Mouse (Mus musculus) layer of hippocampus, postnatal 14 days (tissue): Measurements from ENCODE around the gene Psmd7. TPM values are rescaled to one million over a fixed set of nuclear protein-coding genes. Genes with fewer than 3 reads are reported as not detected.
"Not testable (repeated sequence)": the region's sequence is repeated elsewhere in the genome, so short reads cannot be mapped to it uniquely, and the experiment has no call there.

Experiments used
- DNase-seq, 2 experiments: peaks; one replicate each; pipeline ENCODE4 v3.0.0; 2021 to 2022; ENCODE audit warnings: low spot score in 2 of 2, mixed read lengths in 1 of 2
- long read RNA-seq, 2 experiments: library from polyadenylated mRNA; stranded (forward); transcript quantifications; one replicate each; pipeline ENCODE4 v2.0.0; 2021
- total RNA-seq, 2 experiments: library from RNA; stranded (reverse); gene quantifications; 2 replicates each; pipeline ENCODE4 v1.2.3; 2021

Psmd7 gene
- total RNA-seq, result 100 to 1,000 TPM; 107 TPM
- long read RNA-seq, experiment 1, transcript Psmd7-201 (7 exons, 1,581 nt), result major isoform, 200 of 209 reads
- long read RNA-seq, experiment 1, partial matches to known transcripts, result 2 of 209 reads
- long read RNA-seq, experiment 1, other reads (novel, unspliced or antisense), result 4 of 209 reads
- long read RNA-seq, experiment 2, transcript Psmd7-201 (7 exons, 1,581 nt), result major isoform, 263 of 271 reads
- long read RNA-seq, experiment 2, partial matches to known transcripts, result 1 of 271 reads
- long read RNA-seq, experiment 2, other reads (novel, unspliced or antisense), result 7 of 271 reads

DNA sequence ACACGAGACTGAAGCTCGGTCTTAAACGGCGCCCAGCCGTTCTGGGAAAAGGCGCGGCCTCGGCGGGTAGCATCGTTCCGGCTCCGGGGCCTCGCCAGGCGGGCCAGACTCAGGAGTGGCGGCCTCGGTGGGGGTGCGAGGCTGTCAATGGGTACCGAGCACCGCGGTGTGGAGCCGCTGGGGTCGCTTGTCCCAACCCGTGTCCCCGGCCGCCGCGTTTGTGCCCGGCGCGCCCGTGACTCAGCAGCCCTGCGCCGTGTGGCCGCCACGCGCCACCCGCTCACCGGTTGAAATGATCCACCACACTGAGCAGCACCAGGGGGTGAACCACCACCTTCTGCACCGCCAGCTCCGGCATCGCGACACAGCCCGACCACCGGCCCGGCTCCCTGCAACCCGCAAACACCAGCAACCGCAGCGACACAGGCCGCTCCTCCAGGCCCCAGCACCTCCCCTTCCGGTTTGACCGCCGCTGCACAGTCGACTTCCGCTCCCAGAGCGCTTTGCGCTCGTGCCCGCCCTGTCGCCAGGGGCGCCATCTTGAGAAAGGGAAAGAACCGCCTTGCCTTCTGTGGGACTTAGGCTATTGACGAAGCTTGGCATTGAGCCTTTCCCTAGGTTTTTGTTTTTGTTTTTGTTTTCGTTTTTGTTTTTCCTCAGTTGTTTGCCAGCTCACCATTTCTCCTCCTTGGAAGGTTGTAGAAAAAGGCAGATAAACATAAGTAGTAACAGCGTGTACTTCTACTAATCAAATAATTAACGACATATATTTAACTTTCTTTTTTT, at the start of gene Psmd7:
Gene Psmd7, minus strand, starts transcription at position 470 of the 786 bp plus-strand sequence.
- peak; percentile 90 to 95 for DNase-seq

DNA sequence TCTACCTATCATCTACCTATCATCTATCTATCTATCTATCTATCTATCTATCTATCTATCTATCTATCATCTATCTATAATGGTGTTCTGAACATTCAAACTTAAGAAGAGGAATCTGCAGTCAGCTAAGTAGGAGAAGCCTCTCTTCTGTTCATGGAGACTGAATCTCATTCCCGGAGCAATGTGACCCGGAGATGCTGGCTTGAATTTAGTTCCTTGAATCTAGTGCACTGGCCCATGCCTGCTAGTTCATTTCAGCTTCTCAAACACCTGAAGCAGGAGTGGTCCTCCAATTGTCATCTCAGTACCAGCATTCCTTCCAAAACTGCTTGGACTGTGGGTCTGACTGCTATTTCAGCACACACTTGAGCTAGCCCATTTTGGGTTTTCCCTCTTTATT, 45.5 kb upstream of the Psmd7 start:
- DNase-seq, result no peak

DNA sequence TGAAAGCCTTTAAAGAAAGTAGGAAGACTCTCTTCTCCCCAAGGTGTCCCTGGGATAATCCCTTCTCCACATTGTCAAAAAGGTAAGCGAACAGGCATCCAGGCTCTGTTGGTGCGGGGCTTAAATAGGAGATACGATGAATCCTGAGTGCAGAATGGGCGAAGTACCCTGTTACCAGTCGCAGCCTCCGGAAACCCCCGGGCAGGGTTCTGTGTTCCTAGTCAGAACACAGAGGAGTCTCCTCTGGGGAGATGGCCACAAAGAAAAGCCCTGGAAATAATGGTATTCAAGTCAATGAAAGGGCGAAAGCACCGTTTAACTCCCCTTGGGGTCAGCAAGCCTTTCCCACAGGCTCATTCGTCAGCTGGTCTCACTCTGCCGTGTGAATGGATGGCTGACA, 41.4 kb upstream of the Psmd7 start:
- DNase-seq, result no peak

DNA sequence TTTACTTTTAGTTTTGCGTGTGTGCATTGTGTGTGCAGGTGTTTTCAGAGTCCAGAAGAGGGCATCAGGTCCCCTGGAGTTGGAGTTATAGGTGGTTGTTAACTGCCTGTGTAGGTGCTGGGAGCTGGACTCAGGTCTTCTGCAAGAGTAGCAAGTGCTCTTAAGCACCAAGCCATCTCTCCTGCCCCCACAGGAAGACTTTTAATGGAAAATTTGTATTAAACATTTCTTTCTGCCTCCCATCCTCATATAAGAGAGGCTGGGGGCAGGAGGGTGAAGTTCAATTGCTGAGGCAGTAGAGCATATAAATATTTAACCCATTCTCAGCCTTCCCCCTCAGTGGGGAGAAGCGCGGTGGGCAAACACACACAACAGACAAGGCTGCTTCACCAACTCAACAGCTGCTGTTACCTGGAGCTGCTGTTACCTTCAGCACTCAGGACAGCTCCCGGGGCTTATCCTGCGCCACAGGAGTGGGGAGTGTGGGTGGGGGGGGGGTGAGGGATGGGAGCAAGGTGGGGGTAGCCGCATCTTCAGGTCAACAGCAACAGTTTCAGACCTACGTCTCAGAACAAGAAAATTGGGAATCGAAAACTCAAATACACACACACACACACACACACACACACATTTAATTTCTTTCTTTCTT, 40.4 kb upstream of the Psmd7 start:
- DNase-seq, result no peak

DNA sequence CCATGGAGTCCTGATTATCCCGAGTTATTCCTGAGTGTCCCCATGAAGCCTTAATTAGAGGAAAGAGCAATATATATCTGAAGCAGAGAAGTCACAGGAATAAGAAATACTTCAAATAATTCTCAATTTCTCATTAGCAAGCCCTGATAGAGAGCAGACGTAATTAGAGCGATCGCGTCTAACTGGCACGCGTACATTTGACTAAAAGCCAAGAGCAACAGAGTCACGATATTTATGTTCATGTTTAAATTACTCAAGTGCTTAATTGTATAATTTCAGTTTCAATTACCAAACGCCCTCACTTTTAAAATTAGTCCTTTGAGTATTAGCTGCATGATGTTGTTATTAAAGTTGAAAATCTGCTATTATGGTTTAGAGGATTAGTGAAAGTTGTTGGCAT, 39.6 kb upstream of the Psmd7 start:
- DNase-seq, result no peak

DNA sequence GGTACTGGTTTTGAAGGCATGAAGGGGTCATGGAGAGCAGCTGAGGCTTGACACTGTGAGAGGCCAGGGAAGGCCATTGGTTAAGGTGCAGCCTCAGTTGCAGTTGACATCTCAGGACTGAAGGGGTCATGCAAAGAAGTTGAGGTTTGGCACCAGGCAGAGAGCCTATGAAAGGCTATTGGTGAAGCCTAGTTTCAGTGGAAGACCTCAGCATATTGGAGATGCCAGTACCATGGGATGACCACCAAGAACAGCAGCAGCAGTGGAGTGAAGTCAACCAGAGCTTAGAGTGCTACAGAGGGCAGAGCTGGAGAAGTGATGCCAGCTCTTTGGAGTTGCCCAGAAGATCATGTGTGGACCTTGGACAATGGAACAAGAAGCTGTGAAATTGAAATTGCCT, 36.0 kb upstream of the Psmd7 start:
- DNase-seq, result not testable (repeated sequence)

DNA sequence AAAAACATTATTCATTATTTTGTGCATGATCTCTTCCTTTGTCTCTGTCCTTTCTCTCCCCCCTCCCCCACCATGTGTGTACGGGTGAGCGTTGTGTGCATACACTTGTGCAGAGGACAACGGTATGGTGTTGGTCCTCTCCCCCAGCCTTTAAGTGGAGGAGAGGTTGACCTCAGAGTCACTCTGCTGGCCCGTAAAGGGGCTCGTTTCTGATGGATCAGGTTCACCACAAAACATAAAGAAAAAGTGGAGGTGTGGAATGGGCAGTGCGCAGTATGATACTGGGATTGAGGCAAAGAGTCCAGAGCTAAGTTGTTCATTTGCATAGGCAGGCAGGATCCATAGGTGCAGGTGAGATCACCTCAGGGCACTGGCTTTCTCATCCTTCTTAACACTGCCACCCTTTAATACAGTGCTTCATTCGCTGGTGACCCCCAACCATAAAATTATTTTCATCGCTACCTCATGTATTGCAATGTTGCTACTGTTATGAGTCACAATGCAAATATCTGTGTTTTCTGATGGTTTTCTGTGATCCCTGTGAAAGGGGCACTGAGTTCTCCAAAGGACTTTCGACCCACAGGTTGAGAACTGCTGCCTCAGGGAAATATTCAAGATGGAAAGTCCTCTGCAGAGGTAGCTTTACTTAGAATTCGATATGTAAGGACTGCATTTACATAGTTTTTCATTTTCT, 33.8 kb upstream of the Psmd7 start:
- no peak for DNase-seq

DNA sequence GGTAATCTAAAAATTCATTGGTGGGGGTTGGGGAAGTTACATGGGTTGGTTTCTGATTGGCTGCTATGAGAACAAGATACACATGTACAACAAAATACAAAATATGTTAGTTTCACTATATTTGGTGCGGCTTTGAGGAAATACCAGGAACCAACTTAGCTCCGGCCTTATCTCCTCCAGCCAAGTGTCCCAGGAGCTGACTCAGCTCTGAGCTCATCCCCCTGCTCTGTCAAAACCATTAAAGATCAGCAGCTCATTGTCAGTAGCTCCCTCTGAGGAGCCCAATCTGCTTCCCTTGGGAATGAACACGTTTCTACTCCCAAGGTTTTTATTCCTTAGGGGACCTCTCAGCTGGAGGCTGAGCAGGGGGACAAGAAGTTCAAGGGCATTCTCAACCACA, 32.9 kb upstream of the Psmd7 start:
- no peak for DNase-seq

DNA sequence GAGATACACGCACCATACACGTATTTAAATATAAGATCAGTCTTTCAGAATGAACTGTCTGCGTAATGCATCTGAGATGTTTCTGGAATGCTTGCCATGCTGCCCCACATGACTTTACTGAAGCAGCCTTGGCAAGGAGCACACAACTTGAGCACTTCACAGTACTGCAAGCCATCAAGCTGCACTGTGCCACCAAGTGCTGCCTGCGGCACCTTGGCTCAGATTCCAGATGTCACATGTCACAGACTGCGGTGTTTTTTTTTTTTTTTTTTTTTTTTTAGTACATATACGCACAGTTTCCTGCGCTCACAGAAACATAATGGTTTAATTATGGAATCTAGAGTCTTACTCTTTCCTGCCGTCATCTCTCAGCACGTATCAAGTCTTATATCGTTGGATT, 30.2 kb upstream of the Psmd7 start:
- DNase-seq, result no peak

DNA sequence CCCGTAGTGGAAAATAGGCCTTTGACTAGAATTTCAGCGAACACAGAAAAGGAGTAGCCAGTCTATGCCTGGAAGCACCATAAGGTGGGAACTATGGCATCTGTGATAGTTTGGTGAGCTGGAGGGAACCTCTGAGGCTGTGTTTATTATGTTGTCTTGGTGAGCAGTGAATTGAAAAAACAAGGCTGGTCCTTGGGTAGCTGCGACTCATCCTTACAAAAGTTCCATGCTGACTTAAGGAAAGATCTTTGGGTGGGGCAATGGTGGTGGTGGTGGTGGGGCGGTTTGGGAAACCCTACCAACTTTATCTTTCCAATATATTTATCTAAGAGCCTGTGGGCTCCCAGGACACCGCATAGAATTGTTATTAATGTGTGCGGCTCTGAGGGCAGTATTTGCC, 25.1 kb upstream of the Psmd7 start:
- no peak for DNase-seq

DNA sequence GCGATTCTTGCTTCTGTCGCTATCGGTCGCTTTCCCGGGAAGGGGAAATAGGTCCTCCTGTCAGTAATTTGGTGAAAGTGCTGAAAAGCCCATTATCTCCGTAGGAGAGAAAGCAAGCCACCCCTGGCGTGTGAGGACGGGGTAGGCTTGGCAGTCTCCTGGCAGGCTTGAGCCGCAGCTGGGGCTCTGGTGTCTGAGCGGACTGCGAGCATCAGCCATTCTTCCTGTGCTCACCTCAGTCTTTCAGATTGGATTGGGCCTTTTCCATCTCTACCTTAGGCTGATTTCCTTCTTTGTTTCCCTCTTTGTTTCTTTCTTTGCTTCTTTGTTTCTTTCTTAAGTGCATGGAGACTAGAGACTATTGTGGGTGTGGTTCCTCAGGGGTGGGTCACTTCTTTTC, 22.6 kb upstream of the Psmd7 start:
- DNase-seq, result no peak

DNA sequence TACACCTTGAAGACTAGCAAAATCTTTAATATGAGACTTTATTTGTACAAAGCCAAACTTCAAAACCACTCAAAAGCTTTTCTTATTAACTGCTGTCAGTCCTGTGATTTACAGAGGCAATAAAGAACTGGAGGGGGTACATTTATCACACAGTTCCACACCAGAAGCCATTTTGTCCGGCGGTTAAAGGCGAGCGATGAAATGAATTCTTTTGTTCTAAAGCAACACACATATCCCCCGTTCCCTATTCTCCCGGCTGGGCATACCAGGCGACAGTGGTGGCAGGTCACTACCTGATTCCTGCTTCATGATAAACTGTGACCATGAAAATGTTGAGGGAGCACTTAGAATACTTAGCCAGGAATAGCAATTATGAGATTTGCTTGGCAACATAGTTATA, 20.5 kb upstream of the Psmd7 start:
- DNase-seq, result no peak

DNA sequence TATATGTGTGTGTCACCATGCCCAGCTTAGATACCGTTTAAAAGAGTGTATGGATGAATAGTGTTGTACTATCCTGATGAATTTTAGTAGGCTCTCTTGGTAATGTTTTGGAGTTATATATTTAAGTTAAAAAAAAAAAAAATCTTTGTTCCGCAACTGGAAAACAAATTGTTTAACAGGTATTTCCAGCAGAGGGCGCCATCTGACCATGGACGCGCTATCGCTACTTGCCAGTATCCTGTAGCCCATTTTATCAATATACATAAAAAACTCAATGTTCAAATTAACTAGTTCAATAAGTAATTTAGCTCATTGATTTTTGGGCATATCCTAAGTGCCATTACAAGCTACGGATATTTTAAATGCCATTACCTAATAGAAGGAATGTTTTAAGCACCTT, 14.8 kb upstream of the Psmd7 start:
- DNase-seq, result peak; percentile 31 to 69

DNA sequence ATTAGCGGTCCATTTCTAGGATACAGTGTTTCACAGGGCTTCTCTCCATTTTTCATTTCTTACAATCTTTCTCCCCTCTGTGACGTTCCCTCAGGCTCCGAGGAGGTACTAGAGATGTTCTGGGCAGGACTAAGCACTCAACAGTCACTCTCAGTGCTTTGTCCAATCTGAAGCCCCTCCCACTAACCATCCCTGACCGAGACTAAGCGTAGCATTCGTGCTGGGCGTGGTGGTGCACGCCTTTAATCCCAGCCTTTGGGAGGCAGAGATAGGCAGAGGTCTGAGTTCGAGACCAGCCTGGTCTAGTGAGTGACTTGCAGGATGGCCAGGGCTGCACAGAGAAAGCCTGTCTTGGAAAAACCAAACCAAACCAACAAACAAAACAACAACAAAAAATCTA, 11.4 kb upstream of the Psmd7 start:
- DNase-seq, result no peak

DNA sequence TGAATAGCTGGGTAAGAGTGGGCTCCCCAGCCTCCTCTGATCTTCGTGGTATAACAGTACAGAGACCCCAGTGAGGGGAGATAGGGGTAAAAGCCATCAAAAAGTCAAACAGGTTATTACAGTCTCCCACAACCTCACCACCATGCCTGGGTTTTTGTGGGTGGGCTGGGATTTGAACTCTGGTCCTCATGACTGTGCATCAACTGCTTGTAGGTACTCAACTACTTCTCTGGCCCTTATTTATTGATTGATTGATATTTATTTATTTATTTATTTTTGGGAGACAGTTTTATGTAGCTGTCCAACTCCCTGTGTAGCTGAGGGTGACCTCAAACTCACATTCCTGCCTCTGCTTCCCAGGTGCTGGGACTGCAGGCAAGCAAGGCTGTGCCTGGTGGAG, 9.5 kb upstream of the Psmd7 start:
- no peak for DNase-seq

DNA sequence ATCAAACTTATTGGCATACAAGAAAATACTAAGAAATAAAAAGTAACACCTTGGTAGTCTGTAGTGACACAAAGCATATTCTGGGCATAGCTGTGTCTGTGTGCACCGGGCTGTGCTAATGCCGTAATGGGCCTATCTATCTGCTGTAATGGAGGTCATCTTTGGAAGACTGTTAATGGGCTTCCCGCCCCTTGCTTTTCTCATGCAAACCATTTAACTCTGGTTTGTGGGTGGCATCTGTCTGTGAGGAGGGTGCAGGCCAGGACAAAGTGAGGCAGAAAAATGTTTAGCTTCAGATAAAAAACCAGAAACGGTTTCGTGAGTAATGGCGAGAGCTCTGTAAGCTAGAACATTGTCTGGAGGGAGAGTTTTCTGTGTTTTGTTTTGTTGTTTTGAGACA, 6.6 kb upstream of the Psmd7 start:
- DNase-seq, result no peak

DNA sequence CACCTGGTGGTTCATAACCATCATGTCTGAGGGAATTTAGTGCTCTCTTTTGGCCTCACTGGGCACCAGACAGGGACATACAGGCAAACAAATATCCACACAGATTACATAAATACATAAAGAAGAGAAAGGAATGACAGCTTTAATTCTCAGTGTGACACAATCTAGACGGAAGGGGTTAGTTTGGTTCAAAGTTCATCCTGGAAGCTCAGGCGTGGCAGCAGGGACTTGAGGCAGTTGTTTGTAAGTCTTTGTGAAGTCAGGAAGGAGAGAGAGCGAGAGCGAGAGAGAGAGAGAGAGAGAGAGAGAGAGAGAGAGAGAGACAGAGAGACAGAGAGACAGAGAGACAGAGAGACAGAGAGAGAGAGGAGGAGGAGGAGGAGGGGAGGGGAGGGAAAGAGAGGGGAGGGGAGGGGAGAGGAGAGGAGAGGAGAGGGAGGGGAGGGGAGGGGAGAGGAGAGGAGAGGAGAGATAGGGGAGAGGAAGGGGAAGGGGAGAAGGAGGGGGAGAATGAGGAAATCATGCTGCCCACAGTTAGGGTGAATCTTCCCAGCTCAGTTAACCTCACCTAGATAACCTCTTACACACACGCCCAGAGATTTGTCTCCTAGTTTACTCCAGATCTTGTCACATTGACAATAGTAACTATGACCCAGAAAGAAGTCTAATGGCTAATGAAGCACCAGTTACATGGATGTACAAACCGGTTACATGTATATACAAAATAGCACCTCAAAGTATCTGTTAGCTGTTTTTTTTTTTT, 5.9 kb upstream of the Psmd7 start:
- DNase-seq, result no peak

DNA sequence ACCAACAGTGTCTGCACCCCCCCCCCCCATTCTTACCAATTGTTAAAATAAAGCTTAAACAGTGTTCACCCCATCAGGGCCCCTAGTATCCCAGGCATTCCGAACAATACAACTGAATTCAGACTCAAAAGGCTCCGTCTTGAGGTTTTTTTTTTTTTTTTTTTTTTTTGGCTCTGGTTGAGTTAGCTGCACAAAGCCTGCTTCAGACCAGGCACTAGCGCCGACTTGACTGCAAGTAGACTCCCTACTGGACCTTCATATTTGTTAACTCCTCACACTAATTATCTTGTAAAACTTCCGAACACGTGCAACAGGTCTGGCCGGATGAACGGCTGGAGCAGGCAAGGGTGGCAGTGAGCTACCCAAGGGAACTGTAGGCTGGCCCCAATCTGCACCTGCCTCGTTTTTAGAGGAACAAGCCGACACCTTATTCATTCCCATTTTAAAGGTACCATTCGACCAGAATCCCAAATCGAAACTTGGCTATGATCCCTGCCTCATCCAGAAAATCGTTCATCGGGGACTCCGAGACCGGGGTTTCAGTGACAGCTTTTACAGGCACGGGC, 752 bp downstream of the Psmd7 start:
- peak in 1 of 2 experiments; percentile 37 for DNase-seq

DNA sequence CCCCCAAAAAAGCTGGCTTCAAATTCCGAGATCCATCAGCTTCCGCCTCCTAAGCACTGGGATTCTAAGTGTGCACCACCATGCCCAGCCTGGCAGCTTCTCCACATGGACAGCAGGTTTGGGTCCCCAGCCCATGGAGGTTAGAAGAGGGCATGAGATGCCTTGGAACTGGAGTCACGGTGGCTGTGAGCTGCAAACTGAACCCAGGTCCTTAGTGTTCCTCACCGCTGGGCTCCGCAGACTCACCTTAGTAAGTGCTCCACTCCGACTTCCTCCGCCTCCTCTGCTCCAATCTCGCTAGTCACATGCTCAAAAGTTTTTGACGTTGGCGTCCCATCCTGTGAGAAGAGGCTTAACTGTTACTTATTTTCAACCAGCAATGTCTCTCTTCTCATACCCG, 6.1 kb downstream of the Psmd7 start:
- DNase-seq, result no peak

DNA sequence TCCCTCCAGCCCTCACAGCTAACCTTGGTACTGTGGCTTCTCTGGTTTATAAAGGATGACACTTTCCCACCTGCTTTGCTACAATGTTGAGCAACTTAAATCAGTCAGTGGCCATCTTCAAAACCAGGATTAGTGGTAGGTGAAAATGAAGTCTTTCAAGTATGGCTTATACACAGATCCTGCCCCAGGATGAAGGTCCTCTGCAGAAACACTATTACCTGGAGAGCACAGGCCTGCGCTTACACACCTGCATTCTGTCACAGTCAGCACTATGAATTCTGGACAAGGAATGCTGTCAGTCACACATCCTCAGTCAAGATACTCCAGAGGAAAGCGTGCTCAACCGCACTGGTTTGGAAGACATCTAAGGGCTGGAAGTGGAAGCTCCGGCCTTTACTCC, 6.7 kb downstream of the Psmd7 start:
- DNase-seq, result no peak

DNA sequence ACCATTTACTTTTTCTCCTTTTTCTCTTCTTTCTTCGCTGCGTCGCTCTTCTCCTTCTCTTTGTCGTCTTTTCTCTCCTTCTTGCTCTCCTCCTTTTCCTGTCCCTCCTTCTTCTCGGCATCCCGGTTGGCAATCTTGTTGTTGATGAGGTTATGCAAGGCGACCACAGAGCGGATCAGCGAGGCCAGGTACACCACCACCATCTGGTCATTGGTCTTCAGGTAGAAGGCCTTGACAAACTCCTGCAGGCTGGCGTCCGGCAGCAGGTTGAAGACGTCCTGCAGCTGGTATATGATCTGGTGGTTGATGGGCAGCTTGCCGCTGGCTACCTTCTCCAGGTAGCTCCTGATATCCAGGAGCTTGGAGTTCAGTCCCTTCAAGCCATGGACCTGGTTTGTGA, 7.4 kb downstream of the Psmd7 start:
- DNase-seq, result no peak
